Mouse (Mus musculus) thymus, postnatal 4 days (tissue): Measurements from ENCODE around the gene Sac3d1.
A peak's percentile ranks its signal among the peaks of the same experiment; 100 is the strongest.

ENCODE experiments used
- DNase-seq: peaks from one replicate; pipeline ENCODE4 v3.0.0; 2021

The Sac3d1 gene

GRCm38 (mm10) chr19:6118677-6119185, 281 bp upstream of the Sac3d1 start:
- peak; percentile 43 for DNase-seq

GRCm38 (mm10) chr19:6117346-6117985, 984 bp downstream of the Sac3d1 start:
- DNase-seq, result peak; percentile 66

GRCm38 (mm10) chr19:6116113-6116850, 2.2 kb downstream of the Sac3d1 start:
- no peak for DNase-seq

GRCm38 (mm10) chr19:6113116-6113515, 5.3 kb downstream of the Sac3d1 start:
- no peak for DNase-seq

GRCm38 (mm10) chr19:6105586-6105985, 12.9 kb downstream of the Sac3d1 start, which contains the start of gene Naaladl1:
Gene Naaladl1 (plus strand): TSS chr19:6105782.
- DNase-seq, result no peak

- DNase-seq, result no peak
These were observed 14.0 kb downstream of the Sac3d1 start for GRCm38 (mm10) chr19:6104476-6104875.

- no peak for DNase-seq
These were observed 16.1 kb downstream of the Sac3d1 start for GRCm38 (mm10) chr19:6102169-6102853.

GRCm38 (mm10) chr19:6101186-6101585, 17.3 kb downstream of the Sac3d1 start:
- DNase-seq, result no peak

GRCm38 (mm10) chr19:6097847-6098246, 20.6 kb downstream of the Sac3d1 start:
- DNase-seq, result no peak

GRCm38 (mm10) chr19:6094119-6094518, 24.3 kb downstream of the Sac3d1 start, which contains the start of gene AC131692.1:
Gene AC131692.1 (plus strand): TSS chr19:6094419.
- DNase-seq, result no peak

GRCm38 (mm10) chr19:6088841-6089240, 29.6 kb downstream of the Sac3d1 start:
- no peak for DNase-seq

GRCm38 (mm10) chr19:6085417-6085879, 33.0 kb downstream of the Sac3d1 start:
- DNase-seq, result peak; percentile 73

- DNase-seq, result peak; percentile 96
These were observed 33.8 kb downstream of the Sac3d1 start, which contains the start of the genes Zfpl1 and Cdca5 for GRCm38 (mm10) chr19:6084478-6085248. Gene Zfpl1 (minus strand): TSS chr19:6084956. Gene Cdca5 (plus strand): TSS chr19:6084983.

- no peak for DNase-seq
These were observed 36.3 kb downstream of the Sac3d1 start, which contains the start of gene Gm28374 for GRCm38 (mm10) chr19:6082156-6082555. Gene Gm28374 (minus strand): TSS chr19:6082256.

GRCm38 (mm10) chr19:6079983-6080480, 38.4 kb downstream of the Sac3d1 start, which contains the start of gene Tmem262:
Gene Tmem262 (plus strand): TSS chr19:6080033.
- no peak for DNase-seq

GRCm38 (mm10) chr19:6076564-6077393, 41.7 kb downstream of the Sac3d1 start, which contains the start of gene Vps51:
Gene Vps51 (minus strand): TSS chr19:6077231.
- peak; percentile 86 for DNase-seq

- no peak for DNase-seq
These were observed 44.6 kb downstream of the Sac3d1 start for GRCm38 (mm10) chr19:6073889-6074288.

- DNase-seq, result no peak
These were observed 47.2 kb downstream of the Sac3d1 start for GRCm38 (mm10) chr19:6071261-6071660.

- DNase-seq, result peak; percentile 19
These were observed 47.7 kb downstream of the Sac3d1 start for GRCm38 (mm10) chr19:6070571-6071250.

- no peak for DNase-seq
These were observed 48.6 kb downstream of the Sac3d1 start for GRCm38 (mm10) chr19:6069851-6070250.
